ENCODE assay signal across 22 mouse cellular contexts in genomic region chr2:128692336-128692735, GRCm38 (mm10). TPM values are rescaled to one million over a fixed set of nuclear protein-coding genes. Genes with fewer than 3 reads are reported as not detected.
DNase-seq lines count a peak whose midpoint lies in the region; ATAC-seq and TF ChIP-seq lines count a peak whose summit lies in the region.
"Had no signal": no experiment of that assay in that cellular context is flagged by ENCODE, and none has a peak within 500 bp of the region (broad histone marks: within the 10 kb centered on the region; RNA-seq: fewer than 3 reads in every experiment).

No protein-coding gene starts in this region.

- peak; percentile 8 for DNase-seq in midbrain, embryonic 11.5 days (ENCODE audit: low spot score, missing footprints)
- DNase-seq in midbrain, postnatal 0 days (ENCODE audit: low spot score): no peak
- peak; percentile 56 for DNase-seq in NIH3T3 (ENCODE audit: low read depth)
- no peak for DNase-seq in left cerebral cortex, adult 8-10 months (ENCODE audit: low spot score in 2 of 2)
- no peak for DNase-seq in kidney, adult 8-10 months
- DNase-seq: adrenal gland, adult 8-10 months; cerebellum, postnatal 14 days; gastrocnemius, postnatal 14 days; heart, adult 2 months; kidney, adult 2 months; liver; right cerebral cortex, postnatal 14 days; spleen, adult 18-20 months; thymus, adult 2 months had no signal

- no peaks in the 10 kb centered on the region for H3K27me3 ChIP-seq in midbrain, embryonic 11.5 days (ENCODE audit: control insufficient read depth, insufficient read depth, low read length)
- H3K27me3 ChIP-seq in midbrain, postnatal 0 days (ENCODE audit: insufficient read depth, low read length): 0 out of 2 replicates have a peak, but pooled peaks cover 8% of the 10 kb centered on the region
- no peaks in the 10 kb centered on the region for H3K27me3 ChIP-seq in embryonic facial prominence, embryonic 12.5 days
- no peaks in the 10 kb centered on the region for H3K27me3 ChIP-seq in limb, embryonic 12.5 days

- no peak overlapping the region for H3K27ac ChIP-seq in midbrain, embryonic 11.5 days (ENCODE audit: low read depth, low read length)
- no peak overlapping the region for H3K27ac ChIP-seq in midbrain, postnatal 0 days (ENCODE audit: low read depth, low read length)
- peak overlapping the region; percentile 36; the same call in 1 of the 2 replicates for H3K27ac ChIP-seq in embryonic facial prominence, embryonic 12.5 days
- 0 out of 2 replicates have a peak overlapping the region, but pooled peaks have one; percentile 5 for H3K27ac ChIP-seq in limb, embryonic 12.5 days
- H3K27ac ChIP-seq: heart, adult 2 months; hindbrain, embryonic 12.5 days had no signal

- ATAC-seq in midbrain, embryonic 11.5 days (ENCODE audit: low FRiP score): no peak
- ATAC-seq in midbrain, postnatal 0 days (ENCODE audit: low FRiP score): no peak
- ATAC-seq in embryonic facial prominence, embryonic 12.5 days (ENCODE audit: insufficient number of reproducible peaks, insufficient read depth, low FRiP score, low TSS enrichment): no peak
- ATAC-seq in limb, embryonic 12.5 days (ENCODE audit: insufficient number of reproducible peaks, insufficient read depth, low FRiP score, low TSS enrichment, low read depth): no peak
- ATAC-seq: forebrain, embryonic 14.5 days; midbrain, embryonic 16.5 days had no signal

- H3K9ac ChIP-seq in midbrain, embryonic 11.5 days (ENCODE audit: low read length): no peak overlapping the region
- no peak overlapping the region for H3K9ac ChIP-seq in midbrain, postnatal 0 days (replicated peaks; ENCODE audit: low read length, poor library complexity, severe bottlenecking)
- no peak overlapping the region for H3K9ac ChIP-seq in embryonic facial prominence, embryonic 12.5 days
- no peak overlapping the region for H3K9ac ChIP-seq in limb, embryonic 12.5 days (replicated peaks)
- H3K9ac ChIP-seq: hindbrain, embryonic 12.5 days had no signal

- no peak overlapping the region for H3K4me3 ChIP-seq in midbrain, embryonic 11.5 days (ENCODE audit: low read depth, low read length)
- H3K4me3 ChIP-seq in midbrain, postnatal 0 days (ENCODE audit: low read depth, low read length): no peak overlapping the region
- no peak overlapping the region for H3K4me3 ChIP-seq in embryonic facial prominence, embryonic 12.5 days
- no peak overlapping the region for H3K4me3 ChIP-seq in limb, embryonic 12.5 days (replicated peaks)
- H3K4me3 ChIP-seq: erythroblast, embryonic 14.5 days; heart, adult 2 months; hindbrain, embryonic 12.5 days had no signal

- WGBS in midbrain, embryonic 11.5 days: 81% methylated on average over 14 of the region's 14 CpGs
- 78% methylated on average over 14 of the region's 14 CpGs for WGBS in midbrain, postnatal 0 days
- WGBS in embryonic facial prominence, embryonic 12.5 days: 59% methylated on average over 14 of the region's 14 CpGs
- 47% methylated on average over 14 of the region's 14 CpGs for WGBS in limb, embryonic 12.5 days

- H3K4me2 ChIP-seq in midbrain, embryonic 11.5 days: no peak overlapping the region
- H3K4me2 ChIP-seq in midbrain, postnatal 0 days (ENCODE audit: low read depth, low read length, poor library complexity, severe bottlenecking): no peak overlapping the region
- no peak overlapping the region for H3K4me2 ChIP-seq in embryonic facial prominence, embryonic 12.5 days (replicated peaks)
- no peak overlapping the region for H3K4me2 ChIP-seq in limb, embryonic 12.5 days
- H3K4me2 ChIP-seq: hindbrain, embryonic 12.5 days had no signal

- no peaks in the 10 kb centered on the region for H3K36me3 ChIP-seq in midbrain, embryonic 11.5 days (ENCODE audit: control insufficient read depth, insufficient read depth, low read length)
- H3K36me3 ChIP-seq in midbrain, postnatal 0 days (ENCODE audit: insufficient read depth, low read length): no peaks in the 10 kb centered on the region
- no peaks in the 10 kb centered on the region for H3K36me3 ChIP-seq in embryonic facial prominence, embryonic 12.5 days
- H3K36me3 ChIP-seq in limb, embryonic 12.5 days: no peaks in the 10 kb centered on the region
- H3K36me3 ChIP-seq: hindbrain, embryonic 12.5 days had no signal

- no peaks in the 10 kb centered on the region for H3K4me1 ChIP-seq in midbrain, embryonic 11.5 days (ENCODE audit: control insufficient read depth, insufficient read depth, low read length)
- peaks cover 5% of the 10 kb centered on the region; the same call in 1 of the 2 replicates for H3K4me1 ChIP-seq in midbrain, postnatal 0 days (ENCODE audit: insufficient read depth, low read length)
- H3K4me1 ChIP-seq in embryonic facial prominence, embryonic 12.5 days: peaks cover 4% of the 10 kb centered on the region; the same call in 1 of the 2 replicates
- no peaks in the 10 kb centered on the region; the same call in 1 of the 2 replicates for H3K4me1 ChIP-seq in limb, embryonic 12.5 days (replicated peaks)

- TF ChIP-seq CTCF in midbrain, postnatal 0 days (IDR thresholded peaks at IDR 0.05): no peak

- no peaks in the 10 kb centered on the region for H3K9me3 ChIP-seq in midbrain, embryonic 11.5 days (ENCODE audit: control insufficient read depth, low read length)
- H3K9me3 ChIP-seq in midbrain, postnatal 0 days (ENCODE audit: low read length): no peaks in the 10 kb centered on the region
- H3K9me3 ChIP-seq in embryonic facial prominence, embryonic 12.5 days: no peaks in the 10 kb centered on the region
- H3K9me3 ChIP-seq in limb, embryonic 12.5 days: no peaks in the 10 kb centered on the region
- H3K9me3 ChIP-seq: hindbrain, embryonic 12.5 days had no signal

RNA-seq across cellular contexts. Expression of gene Anapc1, which starts 5.1 kb away (rescaled TPM):
- polyA plus RNA-seq in midbrain, embryonic 11.5 days (2014; fragmentation: Nextera tagmentation; extraction: Ambion mirVana): 86.5 and 100 TPM in 2 replicates
- 65.2 and 81.1 TPM in 2 replicates for total RNA-seq in midbrain, postnatal 0 days (2014; rRNA removed)
- polyA plus RNA-seq in midbrain, postnatal 0 days (2015; fragmentation: Nextera tagmentation; extraction: Ambion mirVana): 22.1 and 25.3 TPM in 2 replicates
- 84.0 and 86.6 TPM in 2 replicates for polyA plus RNA-seq in embryonic facial prominence, embryonic 12.5 days (2016; fragmentation: Nextera tagmentation; extraction: Ambion mirVana)
- polyA plus RNA-seq in limb, embryonic 12.5 days (2016; fragmentation: Nextera tagmentation; extraction: Ambion mirVana): 89.8 and 90.0 TPM in 2 replicates
- total RNA-seq in left cerebral cortex, adult 8-10 months (2022): 10 to 100 TPM; 54.0 to 63.0 (median 60.2) TPM

RNA-seq across cellular contexts. Expression of gene Mertk, which starts 6.4 kb away (rescaled TPM):
- polyA plus RNA-seq in midbrain, embryonic 11.5 days (2014; fragmentation: Nextera tagmentation; extraction: Ambion mirVana): 3.0 and 4.3 TPM in 2 replicates
- total RNA-seq in midbrain, postnatal 0 days (2014; rRNA removed): 6.2 and 7.7 TPM in 2 replicates
- 2.0 and 2.6 TPM in 2 replicates for polyA plus RNA-seq in midbrain, postnatal 0 days (2015; fragmentation: Nextera tagmentation; extraction: Ambion mirVana)
- 14.0 and 15.0 TPM in 2 replicates for polyA plus RNA-seq in embryonic facial prominence, embryonic 12.5 days (2016; fragmentation: Nextera tagmentation; extraction: Ambion mirVana)
- 20.0 and 21.0 TPM in 2 replicates for polyA plus RNA-seq in limb, embryonic 12.5 days (2016; fragmentation: Nextera tagmentation; extraction: Ambion mirVana)
- total RNA-seq in left cerebral cortex, adult 8-10 months (2022): 10 to 100 TPM; 25.1 to 32.9 (median 29.1) TPM
- total RNA-seq: megakaryocyte-erythroid progenitor cell, adult 5-6 weeks; neutrophil, adult 5-6 weeks had no signal

Comparison
In these comparisons a context has a peak if more than half of its experiments do, and no peak if none do; other contexts are left out.
1. DNase-seq: peak in midbrain, embryonic 11.5 days (single experiment) and NIH3T3 (single experiment); none in midbrain, postnatal 0 days (single experiment), left cerebral cortex, adult 8-10 months (0 of 2) and kidney, adult 8-10 months (0 of 2).
2. H3K27ac ChIP-seq: peak in embryonic facial prominence, embryonic 12.5 days (single experiment) and limb, embryonic 12.5 days (single experiment); none in midbrain, embryonic 11.5 days (single experiment) and midbrain, postnatal 0 days (single experiment).